Mouse (Mus musculus): ENCODE measurements at regions not wholly inside any gene's neighbourhood (a gene's known extent, or its start where the extent isn't known, plus 50 kb on each side); places are given as distances from the start of the nearest gene placed in this dataset.

- DNase-seq = no peak
These were observed 65.7 kb upstream of the Acsl4 start for GRCm38 (mm10) chrX:142456022-142456421.

DNA sequence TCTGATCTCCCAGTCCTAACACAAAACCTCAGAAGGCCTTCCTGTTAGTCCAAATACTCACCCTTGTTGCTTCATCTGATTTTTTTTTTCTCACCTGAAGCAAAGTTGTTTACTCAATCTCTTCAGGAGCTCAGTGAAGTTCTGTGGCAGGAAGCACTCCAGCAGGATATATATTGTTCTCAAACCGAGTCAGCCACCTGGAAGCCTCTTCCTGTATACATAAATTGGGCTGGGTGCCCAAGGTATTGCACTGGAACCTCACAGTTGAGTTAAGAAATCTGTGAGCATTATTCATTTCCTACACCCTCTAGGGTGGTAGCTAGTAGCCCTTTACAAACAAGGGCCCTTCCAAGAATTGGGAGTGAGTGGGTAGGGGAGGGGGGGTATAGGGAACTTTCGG, 73.8 kb upstream of the Acsl4 start:
- DNase-seq = no peak

DNA sequence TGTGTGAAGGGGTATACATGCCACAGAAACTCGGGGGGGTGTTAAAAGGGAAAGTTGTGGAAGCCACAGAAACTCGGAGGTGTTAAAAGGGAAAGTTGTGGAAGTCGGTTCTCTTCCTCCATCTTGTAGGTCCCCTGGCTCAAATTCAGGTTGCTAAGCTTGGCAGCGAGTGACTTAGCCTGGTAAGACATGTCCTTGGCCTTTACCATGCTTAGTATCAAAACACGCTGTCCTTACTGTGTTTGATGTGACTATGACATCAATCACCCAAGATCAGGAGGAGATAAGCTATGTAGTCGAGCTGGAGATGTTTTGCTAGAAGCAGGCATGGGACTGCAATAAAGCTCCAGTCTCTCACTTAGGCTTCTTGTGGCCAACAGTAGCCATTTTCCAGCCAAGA, 74.4 kb upstream of the Acsl4 start:
- DNase-seq = no peak

- no peak for DNase-seq
These were observed 77.5 kb upstream of the Acsl4 start for GRCm38 (mm10) chrX:142467850-142468256.

GRCm38 (mm10) chrX:142468388-142468787, 78.1 kb upstream of the Acsl4 start:
- DNase-seq = no peak

DNA sequence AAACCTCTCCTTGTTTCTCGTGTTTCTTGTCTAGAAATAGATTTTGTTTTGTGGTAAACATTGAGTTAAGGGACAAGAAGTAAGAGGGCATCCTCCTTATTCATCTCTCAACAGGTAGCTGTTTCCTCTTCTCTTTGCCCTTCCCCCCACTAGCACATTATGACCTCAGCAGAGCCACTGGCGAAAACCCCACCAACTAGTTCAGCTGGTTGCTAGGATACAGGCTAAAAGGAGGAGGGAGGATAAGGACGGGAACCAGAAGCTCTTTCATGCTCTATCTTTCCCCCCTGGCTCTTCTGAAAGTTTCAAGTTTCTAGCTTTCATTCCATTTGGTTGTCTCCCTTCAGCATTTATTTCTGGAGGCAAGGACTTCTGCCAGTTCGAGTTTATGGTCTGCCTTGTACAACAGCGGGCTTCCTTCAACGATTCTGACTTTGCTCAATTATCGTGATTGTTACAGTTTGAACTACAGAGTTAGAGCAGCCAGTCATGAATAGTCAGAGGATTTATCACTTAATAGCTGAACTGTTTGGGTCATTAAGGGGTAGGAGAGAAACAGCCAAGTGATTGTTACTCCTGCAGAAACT, 78.8 kb upstream of the Acsl4 start:
- DNase-seq = no peak

DNA sequence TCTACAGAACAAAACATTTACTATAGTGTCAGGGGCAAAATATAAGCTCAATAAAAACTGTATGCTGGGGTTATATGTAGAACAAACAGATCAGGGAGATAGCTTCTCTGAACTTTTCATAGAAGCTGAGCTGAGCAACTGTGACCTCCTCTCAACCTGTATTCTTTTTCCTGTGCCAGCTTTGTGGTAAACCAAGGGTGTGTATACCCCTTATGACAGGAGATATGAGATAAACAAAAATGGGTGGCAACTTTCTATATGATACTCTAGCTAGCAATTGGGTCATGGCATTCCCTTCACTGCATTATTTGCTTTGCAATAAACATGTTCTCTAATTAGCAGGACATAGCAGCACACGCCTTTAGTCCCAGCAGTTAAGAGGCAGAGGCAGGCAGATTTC, 79.7 kb upstream of the Acsl4 start:
- DNase-seq = no peak

DNA sequence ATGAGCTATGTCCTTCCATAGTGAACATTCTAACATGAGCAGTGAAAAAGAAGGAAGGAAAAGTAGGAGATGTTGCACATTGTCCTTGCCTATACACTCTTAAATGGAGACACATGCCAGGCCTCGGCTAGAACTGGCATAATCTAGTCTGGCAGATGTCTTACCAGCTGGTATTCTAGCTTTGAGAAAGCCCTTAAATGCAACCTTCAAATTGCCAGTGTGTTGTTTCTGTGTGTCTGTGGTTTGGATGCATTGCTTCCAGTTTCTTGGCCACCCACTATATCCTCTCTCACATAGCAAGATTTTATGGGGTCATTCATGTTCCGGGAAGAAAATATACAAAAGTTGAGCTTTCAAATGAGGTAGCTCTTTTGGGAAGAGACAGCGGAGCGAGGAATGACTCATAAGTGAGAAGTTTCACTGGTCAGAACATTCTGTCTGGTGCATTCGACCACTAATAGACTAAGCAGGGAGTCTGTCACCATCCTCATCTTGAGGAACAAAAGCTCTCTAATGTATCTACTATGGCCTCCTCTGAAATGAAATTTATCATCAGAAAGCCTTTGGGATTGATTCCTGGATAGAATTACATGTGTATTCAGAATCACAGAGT, 91.0 kb upstream of the Acsl4 start:
- DNase-seq = no peak

- DNase-seq = no peak
These were observed 97.7 kb upstream of the Acsl4 start for GRCm38 (mm10) chrX:142488078-142488477.

GRCm38 (mm10) chrX:142490093-142490717, 99.9 kb upstream of the Acsl4 start:
- DNase-seq = no peak

DNA sequence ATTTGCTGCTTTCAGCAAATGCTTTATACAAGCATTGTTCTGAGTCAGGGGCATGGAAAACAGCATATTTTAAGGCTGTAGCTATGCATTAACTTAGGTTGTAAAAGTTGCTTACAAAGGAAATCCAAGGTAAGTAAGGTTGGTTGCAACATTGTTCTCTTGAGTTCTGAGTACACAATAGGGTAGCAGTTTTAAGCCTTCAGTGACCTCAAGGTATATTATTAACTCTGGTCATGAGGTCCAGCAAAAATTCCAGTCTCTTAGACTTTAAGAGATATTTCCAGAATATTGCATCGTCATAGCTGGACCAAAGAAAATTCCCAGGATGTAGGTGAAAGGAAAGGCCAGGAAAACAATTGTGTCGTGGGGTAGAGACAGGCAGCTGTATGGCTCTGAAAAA, 110.8 kb upstream of the Acsl4 start:
- DNase-seq = no peak

GRCm38 (mm10) chrX:142504962-142505361, 114.6 kb upstream of the Acsl4 start:
- DNase-seq = no peak

DNA sequence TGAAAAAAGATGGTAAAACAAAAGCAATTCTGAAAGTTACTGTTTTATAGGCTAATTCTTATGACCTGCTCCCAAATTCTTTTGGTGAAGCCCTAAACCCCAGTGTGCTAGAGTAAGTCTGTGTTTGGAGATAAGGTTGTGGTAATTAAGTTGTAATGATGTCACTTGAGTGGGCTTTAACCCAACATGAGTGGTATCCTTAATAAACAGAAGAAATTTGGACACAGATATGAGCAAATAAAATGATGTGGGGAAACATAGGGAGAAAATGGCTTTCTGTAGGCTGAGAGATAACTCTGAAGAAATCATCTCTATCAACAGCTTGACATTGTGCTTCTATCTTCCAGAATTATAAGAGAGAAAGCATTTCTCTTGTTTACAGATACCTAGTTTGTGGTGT, 117.1 kb upstream of the Acsl4 start:
- DNase-seq = no peak

GRCm38 (mm10) chrX:142516406-142517131, 126.2 kb upstream of the Acsl4 start:
- DNase-seq = no peak

- DNase-seq = no peak
These were observed 126.9 kb upstream of the Acsl4 start for GRCm38 (mm10) chrX:142517205-142517604.

DNA sequence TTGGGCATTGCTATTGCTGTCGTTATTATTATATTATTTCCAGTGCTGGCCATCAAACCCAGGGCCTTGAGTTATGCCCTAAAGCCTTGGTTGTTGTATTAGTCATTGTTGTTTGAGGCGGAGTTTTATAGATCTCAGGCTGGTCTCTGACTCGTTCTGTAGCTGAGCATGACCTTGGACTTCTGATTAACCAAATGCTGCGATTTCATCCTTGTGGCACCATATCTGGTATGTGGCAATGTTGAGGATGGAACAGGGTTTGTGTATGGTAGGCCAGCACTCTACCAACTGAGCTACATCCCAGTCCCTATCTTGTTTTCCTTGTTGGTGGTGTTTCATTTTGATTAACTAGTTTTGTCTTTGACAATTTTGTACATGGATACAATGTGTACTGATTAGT, 130.7 kb upstream of the Acsl4 start:
- no peak for DNase-seq

DNA sequence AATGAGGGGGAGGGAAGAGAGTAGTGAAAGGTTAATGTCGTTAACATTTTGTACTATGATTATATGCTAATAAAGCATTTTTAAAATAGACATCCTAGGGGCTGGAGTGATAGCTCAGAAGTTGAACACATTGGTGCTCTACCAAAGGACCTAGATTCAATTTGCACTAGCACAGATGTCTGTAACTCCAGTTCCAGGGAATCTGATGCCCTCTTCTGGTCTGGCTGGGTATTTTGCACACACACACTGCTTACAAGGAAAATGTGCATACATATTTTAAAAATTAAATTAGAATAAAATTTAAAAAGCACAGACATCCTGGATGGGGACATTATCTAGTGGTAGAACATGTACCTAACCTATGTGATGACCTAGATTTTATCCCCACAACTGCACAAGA, 136.6 kb upstream of the Acsl4 start:
- DNase-seq = peak; percentile 11

DNA sequence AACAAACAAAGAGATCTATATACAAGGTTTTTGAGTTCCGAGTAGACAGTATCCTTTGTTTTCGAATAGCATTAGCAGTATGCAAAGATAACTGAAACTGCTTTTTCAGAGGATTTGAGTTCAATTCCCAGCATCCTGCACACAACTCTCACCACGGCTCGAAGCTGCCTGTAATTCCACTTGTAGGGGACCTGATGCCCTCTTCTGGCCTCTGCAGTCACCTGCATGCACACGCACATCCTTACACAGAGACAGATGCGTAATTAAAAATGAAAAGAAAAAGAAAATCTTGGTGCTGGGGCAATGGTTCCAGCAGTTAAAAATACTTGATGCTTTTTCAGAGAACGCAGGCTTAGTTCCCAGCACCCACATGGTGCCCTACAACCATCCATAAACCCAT, 139.6 kb upstream of the Acsl4 start:
- no peak for DNase-seq

GRCm38 (mm10) chrX:142534780-142535179, 144.4 kb upstream of the Acsl4 start:
- peak; percentile 26 for DNase-seq

DNA sequence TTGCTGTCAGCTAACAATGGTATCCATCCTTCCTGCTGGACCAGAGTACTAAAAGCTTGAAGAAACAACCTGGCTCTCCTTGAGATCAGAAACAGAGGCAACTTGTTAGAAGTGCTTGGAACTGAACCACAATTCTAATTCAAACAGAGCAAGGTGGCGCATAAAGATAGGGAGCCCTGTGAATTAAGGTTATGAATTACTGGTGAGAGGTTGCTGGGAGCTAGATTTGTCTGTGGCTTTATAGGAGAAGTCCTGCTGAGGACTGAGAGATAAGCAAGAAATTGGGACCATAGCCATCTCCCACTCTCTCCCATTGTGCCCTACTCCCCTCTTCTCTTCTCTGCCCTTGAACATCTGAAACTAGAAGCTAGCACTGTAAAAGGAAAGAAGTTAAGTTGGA, 145.2 kb upstream of the Acsl4 start:
- DNase-seq = no peak

DNA sequence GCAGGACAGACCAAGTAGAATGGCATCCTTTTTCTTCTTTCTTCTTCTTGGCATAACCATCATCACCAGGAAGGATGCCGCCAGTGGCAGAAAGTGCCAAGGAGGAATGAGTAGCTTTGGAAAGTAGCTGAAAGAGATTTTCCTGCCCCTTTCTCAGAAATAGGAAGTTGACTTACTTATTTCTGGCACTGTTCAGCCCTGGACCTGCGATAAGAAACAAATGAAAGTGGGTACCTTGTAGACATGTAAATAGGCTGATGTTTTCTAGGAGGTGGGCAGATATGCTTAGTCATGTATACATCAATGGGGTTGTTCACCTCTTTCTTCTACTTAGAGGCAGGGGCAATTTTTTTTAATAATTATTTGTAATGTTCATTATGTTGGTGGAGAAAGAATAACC, 145.3 kb upstream of the Tmem164 start:
- DNase-seq = no peak

GRCm38 (mm10) chrX:142537259-142537963, 143.8 kb upstream of the Tmem164 start:
- no peak for DNase-seq

- DNase-seq = peak; percentile 47
These were observed 140.9 kb upstream of the Tmem164 start for GRCm38 (mm10) chrX:142540264-142540663.

Data from liver (tissue).